Mouse (Mus musculus) megakaryocyte, embryonic 14.5 days (primary cell): Measurements from ENCODE around the gene Plagl1.

ENCODE experiments used
- FLI1 ChIP-seq: IDR thresholded peaks from 2 replicates; pipeline ENCODE4 v1.6.1; 2012; ENCODE audit warnings: low read length, inconsistent platforms, mixed read lengths
- GATA1 ChIP-seq: IDR thresholded peaks from 3 replicates; pipeline ENCODE4 v1.6.1; 2012; ENCODE audit warnings: mixed read lengths, low read length, inconsistent platforms, borderline replicate concordance

- TF ChIP-seq FLI1 (no peak), GATA1 (no peak)
Observed at GRCm38 (mm10) chr10:13106909-13107624, 46.8 kb downstream of the Plagl1 start.
